Mouse (Mus musculus): ENCODE measurements around the gene Fhl2. TPM values are rescaled to one million over a fixed set of nuclear protein-coding genes. Genes with fewer than 3 reads are reported as not detected.
A peak's percentile ranks its signal among the peaks of the same experiment; 100 is the strongest.
"Not testable (repeated sequence)": the region's sequence is repeated elsewhere in the genome, so short reads cannot be mapped to it uniquely, and the experiment has no call there.

Gene Fhl2
- polyA plus RNA-seq, 1 experiment from 2014 or later = 58.4 TPM

DNA sequence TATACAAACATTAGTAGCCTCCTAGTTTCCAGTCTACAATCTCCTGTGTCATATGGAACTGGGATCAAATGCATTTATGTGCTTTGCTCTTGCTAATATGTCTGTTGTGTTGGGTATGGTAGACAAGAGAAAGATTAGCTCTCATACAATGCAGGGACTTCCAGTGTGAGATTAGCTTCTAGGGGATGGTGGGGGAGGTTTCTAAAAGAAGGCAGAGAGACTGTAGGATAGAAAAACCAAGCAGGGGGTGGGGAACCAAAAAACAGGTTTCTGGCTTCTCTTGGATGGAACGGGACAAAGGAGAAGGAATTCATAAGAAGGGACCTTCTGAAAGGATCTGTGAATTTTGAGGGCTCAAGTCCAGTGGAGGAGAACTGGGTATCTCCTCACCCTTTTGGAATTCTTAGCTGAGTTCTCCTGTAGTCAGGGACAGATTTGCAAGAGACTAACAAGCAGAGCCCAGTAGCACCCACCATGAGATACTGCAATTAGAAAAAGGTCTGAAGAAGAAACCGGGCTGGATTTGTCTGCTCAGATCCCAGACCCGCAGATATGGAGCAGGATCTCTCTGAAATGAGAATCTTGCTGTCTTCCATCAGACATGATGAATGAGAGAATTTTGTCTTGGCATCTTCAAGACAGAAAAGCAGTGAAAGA is 2.6 kb upstream of the Fhl2 start:
- H3K4me3 ChIP-seq (ENCODE audit: low read length) = no peak overlapping the region
- no peaks in the 10 kb centered on the region for H3K9me3 ChIP-seq (ENCODE audit: control insufficient read depth, low read length)
- no peak overlapping the region for H3K4me2 ChIP-seq (ENCODE audit: low read depth, low read length)
- H3K27ac ChIP-seq (ENCODE audit: low read length) = no peak overlapping the region
- H3K36me3 ChIP-seq (ENCODE audit: control insufficient read depth, insufficient read depth, low read length) = no peaks in the 10 kb centered on the region
- no peak overlapping the region for H3K9ac ChIP-seq (ENCODE audit: low read depth, low read length)
- 89% methylated on average over 3 of the region's 3 CpGs for WGBS
- no peaks in the 10 kb centered on the region; the same call in 1 of the 2 replicates for H3K27me3 ChIP-seq (replicated peaks; ENCODE audit: control insufficient read depth, insufficient read depth, low read length)
- ATAC-seq = no peak
- peaks cover 28% of the 10 kb centered on the region for H3K4me1 ChIP-seq (ENCODE audit: control insufficient read depth, insufficient read depth, low read length)

DNA sequence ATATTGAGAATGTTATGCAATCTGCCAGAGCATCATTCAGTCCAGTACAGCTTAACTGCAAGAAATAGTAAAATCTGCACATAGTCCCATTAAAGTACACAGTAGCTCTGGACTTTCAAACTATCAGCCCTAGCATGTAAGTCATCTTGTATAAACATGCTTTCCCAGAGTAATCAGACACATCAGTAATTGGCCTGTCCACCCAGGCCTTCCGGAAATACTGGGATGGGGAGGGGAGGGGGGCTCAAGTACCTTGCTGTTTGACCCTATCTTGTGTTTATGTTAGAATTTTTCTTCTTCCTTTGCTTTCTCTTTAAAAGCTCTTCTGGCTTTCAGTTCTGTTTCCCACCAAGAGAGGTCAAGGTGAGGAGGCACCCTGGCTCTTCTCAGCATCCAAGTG is 725 bp downstream of the Fhl2 start:
- H3K27me3 ChIP-seq (replicated peaks; ENCODE audit: control insufficient read depth, insufficient read depth, low read length) = no peaks in the 10 kb centered on the region; the same call in 1 of the 2 replicates
- no peaks in the 10 kb centered on the region for H3K36me3 ChIP-seq (ENCODE audit: control insufficient read depth, insufficient read depth, low read length)
- WGBS = 43% methylated on average over 1 of the region's 1 CpGs
- peaks cover 11% of the 10 kb centered on the region for H3K4me1 ChIP-seq (ENCODE audit: control insufficient read depth, insufficient read depth, low read length)
- no peak overlapping the region; the same call in 1 of the 2 replicates for H3K27ac ChIP-seq (ENCODE audit: low read length)
- H3K4me2 ChIP-seq (ENCODE audit: low read depth, low read length) = no peak overlapping the region
- H3K9me3 ChIP-seq (ENCODE audit: control insufficient read depth, low read length) = no peaks in the 10 kb centered on the region
- H3K9ac ChIP-seq (ENCODE audit: low read depth, low read length) = no peak overlapping the region
- ATAC-seq = peak; percentile 53
- no peak overlapping the region for H3K4me3 ChIP-seq (ENCODE audit: low read length)

GRCm38 (mm10) chr1:43193423-43193822 is 3.4 kb downstream of the Fhl2 start:
- H3K4me2 ChIP-seq (ENCODE audit: low read depth, low read length) = no peak overlapping the region
- peaks cover 11% of the 10 kb centered on the region for H3K4me1 ChIP-seq (ENCODE audit: control insufficient read depth, insufficient read depth, low read length)
- no peak overlapping the region for H3K27ac ChIP-seq (ENCODE audit: low read length)
- no peaks in the 10 kb centered on the region for H3K9me3 ChIP-seq (ENCODE audit: control insufficient read depth, low read length)
- H3K4me3 ChIP-seq (ENCODE audit: low read length) = no peak overlapping the region
- no peak for ATAC-seq
- no peak overlapping the region for H3K9ac ChIP-seq (ENCODE audit: low read depth, low read length)
- no peaks in the 10 kb centered on the region; the same call in 1 of the 2 replicates for H3K27me3 ChIP-seq (replicated peaks; ENCODE audit: control insufficient read depth, insufficient read depth, low read length)
- H3K36me3 ChIP-seq (ENCODE audit: control insufficient read depth, insufficient read depth, low read length) = no peaks in the 10 kb centered on the region
- 92% methylated on average over 6 of the region's 6 CpGs for WGBS

- H3K9me3 ChIP-seq (ENCODE audit: control insufficient read depth, low read length) = no peaks in the 10 kb centered on the region
- ATAC-seq = no peak
- peaks cover 11% of the 10 kb centered on the region for H3K4me1 ChIP-seq (ENCODE audit: control insufficient read depth, insufficient read depth, low read length)
- no peak overlapping the region for H3K4me3 ChIP-seq (ENCODE audit: low read length)
- 64% methylated on average over 10 of the region's 10 CpGs for WGBS
- H3K36me3 ChIP-seq (ENCODE audit: control insufficient read depth, insufficient read depth, low read length) = no peaks in the 10 kb centered on the region
- H3K27ac ChIP-seq (ENCODE audit: low read length) = no peak overlapping the region
- no peak overlapping the region for H3K4me2 ChIP-seq (ENCODE audit: low read depth, low read length)
- H3K9ac ChIP-seq (ENCODE audit: low read depth, low read length) = no peak overlapping the region
- no peaks in the 10 kb centered on the region; the same call in 1 of the 2 replicates for H3K27me3 ChIP-seq (replicated peaks; ENCODE audit: control insufficient read depth, insufficient read depth, low read length)
Measured at GRCm38 (mm10) chr1:43192471-43192870, 4.3 kb downstream of the Fhl2 start.

- Histone ChIP-seq H3K9ac (ENCODE audit: low read depth, low read length) (no peak overlapping the region), H3K4me2 (ENCODE audit: low read depth, low read length) (no peak overlapping the region), H3K4me1 (ENCODE audit: control insufficient read depth, insufficient read depth, low read length) (peaks cover 1% of the 10 kb centered on the region), H3K27me3 (replicated peaks; ENCODE audit: control insufficient read depth, insufficient read depth, low read length) (no peaks in the 10 kb centered on the region), H3K36me3 (ENCODE audit: control insufficient read depth, insufficient read depth, low read length) (no peaks in the 10 kb centered on the region), H3K9me3 (ENCODE audit: control insufficient read depth, low read length) (no peaks in the 10 kb centered on the region), H3K4me3 (ENCODE audit: low read length) (no peak overlapping the region), H3K27ac (ENCODE audit: low read length) (no peak overlapping the region)
- ATAC-seq = no peak
- WGBS = 79% methylated on average over 8 of the region's 8 CpGs
Measured at GRCm38 (mm10) chr1:43191078-43191477, 5.7 kb downstream of the Fhl2 start.

DNA sequence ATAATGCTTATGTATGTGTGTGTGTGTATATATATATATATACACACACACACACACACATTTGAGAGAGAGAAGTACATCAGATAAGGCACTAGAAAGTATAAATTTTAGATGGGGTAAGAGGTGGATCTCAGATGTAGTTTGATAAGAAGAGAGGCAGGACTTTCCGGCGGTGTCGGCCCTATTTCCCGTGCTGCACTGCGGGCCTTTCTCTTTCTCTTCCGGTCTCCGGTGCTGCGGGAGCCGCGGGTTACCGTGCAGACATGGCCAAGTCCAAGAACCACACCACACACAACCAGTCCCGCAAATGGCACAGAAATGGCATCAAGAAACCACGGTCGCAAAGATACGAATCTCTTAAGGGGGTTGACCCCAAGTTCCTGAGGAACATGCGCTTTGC is 7.9 kb downstream of the Fhl2 start:
- not testable (repeated sequence) for H3K36me3 ChIP-seq (ENCODE audit: control insufficient read depth, insufficient read depth, low read length); ATAC-seq; H3K27me3 ChIP-seq (replicated peaks; ENCODE audit: control insufficient read depth, insufficient read depth, low read length); H3K9me3 ChIP-seq (ENCODE audit: control insufficient read depth, low read length); H3K4me2 ChIP-seq (ENCODE audit: low read depth, low read length); H3K4me1 ChIP-seq (ENCODE audit: control insufficient read depth, insufficient read depth, low read length); H3K9ac ChIP-seq (ENCODE audit: low read depth, low read length); H3K4me3 ChIP-seq (ENCODE audit: low read length); H3K27ac ChIP-seq (ENCODE audit: low read length)
- 90% methylated on average over 12 of the region's 16 CpGs for WGBS

DNA sequence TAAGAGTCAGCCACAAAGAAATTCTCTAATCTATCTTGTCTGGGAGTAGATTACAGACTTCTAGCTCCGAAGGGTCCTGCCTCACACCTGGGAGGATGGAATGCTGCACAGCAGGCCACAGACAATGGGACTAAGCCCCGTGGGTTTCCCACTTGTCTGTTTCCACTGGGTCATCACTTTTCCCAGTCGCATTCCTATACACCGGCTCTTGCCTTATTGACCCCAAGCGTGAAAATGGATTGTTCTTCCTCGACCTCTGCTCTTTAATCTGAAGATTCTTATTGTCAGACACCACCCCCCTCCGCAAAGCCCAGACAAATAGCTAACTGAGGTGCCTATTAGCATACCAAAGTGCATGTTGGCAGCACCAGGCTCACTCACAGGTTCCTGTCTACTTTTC is 10.4 kb downstream of the Fhl2 start:
- Histone ChIP-seq H3K4me2 (ENCODE audit: low read depth, low read length) (no peak overlapping the region), H3K36me3 (ENCODE audit: control insufficient read depth, insufficient read depth, low read length) (no peaks in the 10 kb centered on the region), H3K4me1 (ENCODE audit: control insufficient read depth, insufficient read depth, low read length) (no peaks in the 10 kb centered on the region), H3K9ac (ENCODE audit: low read depth, low read length) (no peak overlapping the region), H3K4me3 (ENCODE audit: low read length) (no peak overlapping the region), H3K9me3 (ENCODE audit: control insufficient read depth, low read length) (no peaks in the 10 kb centered on the region), H3K27ac (ENCODE audit: low read length) (no peak overlapping the region), H3K27me3 (replicated peaks; ENCODE audit: control insufficient read depth, insufficient read depth, low read length) (no peaks in the 10 kb centered on the region)
- WGBS = 35% methylated on average over 7 of the region's 7 CpGs
- no peak for ATAC-seq

DNA sequence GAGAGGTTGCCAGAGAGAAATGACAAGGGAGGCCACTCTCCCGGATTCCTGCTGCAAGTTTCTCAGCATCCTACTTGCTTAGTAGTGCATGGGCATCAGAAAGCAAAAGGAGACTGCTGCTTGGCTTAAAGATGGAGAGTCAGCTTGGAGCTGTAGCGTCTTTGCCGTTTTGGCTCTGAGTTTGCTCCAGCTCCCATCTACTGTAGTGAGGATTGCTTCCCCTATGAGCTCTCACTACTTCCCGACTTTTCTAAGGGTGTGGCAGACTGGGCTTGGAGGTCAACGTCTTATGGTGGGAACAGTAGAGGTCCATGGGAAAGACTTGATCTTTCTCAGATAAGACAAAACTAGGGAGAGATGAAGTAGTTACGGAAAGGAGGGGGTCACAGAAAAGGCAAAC is 15.9 kb downstream of the Fhl2 start:
- Histone ChIP-seq H3K4me1 (ENCODE audit: control insufficient read depth, insufficient read depth, low read length) (peaks cover 8% of the 10 kb centered on the region; the same call in 1 of the 2 replicates), H3K9me3 (ENCODE audit: control insufficient read depth, low read length) (no peaks in the 10 kb centered on the region), H3K4me2 (ENCODE audit: low read depth, low read length) (no peak overlapping the region), H3K27ac (ENCODE audit: low read length) (no peak overlapping the region), H3K36me3 (ENCODE audit: control insufficient read depth, insufficient read depth, low read length) (no peaks in the 10 kb centered on the region), H3K4me3 (ENCODE audit: low read length) (no peak overlapping the region), H3K9ac (ENCODE audit: low read depth, low read length) (no peak overlapping the region), H3K27me3 (replicated peaks; ENCODE audit: control insufficient read depth, insufficient read depth, low read length) (no peaks in the 10 kb centered on the region)
- WGBS = 68% methylated on average over 6 of the region's 6 CpGs
- no peak for ATAC-seq

- H3K27ac ChIP-seq (ENCODE audit: low read length) = peak overlapping the region; percentile 13; the same call in 1 of the 2 replicates
- no peak for ATAC-seq
- no peak overlapping the region for H3K4me2 ChIP-seq (ENCODE audit: low read depth, low read length)
- no peak overlapping the region for H3K4me3 ChIP-seq (ENCODE audit: low read length)
- peaks cover 8% of the 10 kb centered on the region; the same call in 1 of the 2 replicates for H3K4me1 ChIP-seq (ENCODE audit: control insufficient read depth, insufficient read depth, low read length)
- no peak overlapping the region for H3K9ac ChIP-seq (ENCODE audit: low read depth, low read length)
- H3K36me3 ChIP-seq (ENCODE audit: control insufficient read depth, insufficient read depth, low read length) = no peaks in the 10 kb centered on the region
- WGBS = 53% methylated on average over 1 of the region's 1 CpGs
- H3K27me3 ChIP-seq (replicated peaks; ENCODE audit: control insufficient read depth, insufficient read depth, low read length) = no peaks in the 10 kb centered on the region
- H3K9me3 ChIP-seq (ENCODE audit: control insufficient read depth, low read length) = no peaks in the 10 kb centered on the region
Measured at GRCm38 (mm10) chr1:43178780-43179179, 18.0 kb downstream of the Fhl2 start.

DNA sequence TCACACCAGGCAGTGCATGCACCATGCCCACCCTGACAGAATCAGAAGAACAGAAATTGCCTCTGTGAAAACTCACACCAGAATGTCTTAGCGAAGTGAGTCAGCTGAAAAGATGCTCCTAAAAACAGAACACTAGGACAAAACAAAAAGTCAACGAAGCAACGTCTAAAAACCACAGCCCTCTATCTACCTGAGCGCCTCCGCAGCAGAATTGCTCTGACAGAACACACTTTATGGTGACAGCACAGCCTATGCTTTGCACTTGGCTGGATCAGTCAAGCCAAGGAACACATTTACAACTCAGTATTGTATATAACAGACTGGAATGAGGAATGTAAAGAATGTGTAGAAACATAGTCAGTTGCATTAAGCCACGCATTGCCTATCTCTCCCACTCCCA is 18.4 kb downstream of the Fhl2 start:
- Histone ChIP-seq H3K27me3 (replicated peaks; ENCODE audit: control insufficient read depth, insufficient read depth, low read length) (no peaks in the 10 kb centered on the region), H3K4me1 (ENCODE audit: control insufficient read depth, insufficient read depth, low read length) (peaks cover 8% of the 10 kb centered on the region; the same call in 1 of the 2 replicates), H3K9me3 (ENCODE audit: control insufficient read depth, low read length) (no peaks in the 10 kb centered on the region), H3K27ac (ENCODE audit: low read length) (no peak overlapping the region), H3K4me3 (ENCODE audit: low read length) (no peak overlapping the region), H3K9ac (ENCODE audit: low read depth, low read length) (no peak overlapping the region), H3K4me2 (ENCODE audit: low read depth, low read length) (no peak overlapping the region), H3K36me3 (ENCODE audit: control insufficient read depth, insufficient read depth, low read length) (no peaks in the 10 kb centered on the region)
- ATAC-seq = peak; percentile 59
- 45% methylated on average over 6 of the region's 6 CpGs for WGBS
